Comparison of ENCODE assay signal across 14 mouse cellular contexts in genomic region chr6:38900073-38900472, GRCm38 (mm10). TPM values are rescaled to one million over a fixed set of nuclear protein-coding genes. Genes with fewer than 3 reads are reported as not detected.
A peak's percentile ranks its signal among the peaks of the same experiment; 100 is the strongest.
DNase-seq lines count a peak whose midpoint lies in the region; ATAC-seq lines count a peak whose summit lies in the region.
"Had no signal": no experiment of that assay in that cellular context is flagged by ENCODE, and none has a peak within 500 bp of the region (broad histone marks: within the 10 kb centered on the region; RNA-seq: fewer than 3 reads in every experiment).

No protein-coding gene starts in this region.

- H3K4me2 ChIP-seq in kidney, embryonic 15.5 days, result no peak overlapping the region
- peak overlapping the region; percentile 70 for H3K4me2 ChIP-seq in liver, embryonic 12.5 days
- H3K4me2 ChIP-seq: hindbrain, embryonic 14.5 days; midbrain, embryonic 12.5 days had no signal

- no peaks in the 10 kb centered on the region for H3K27me3 ChIP-seq in kidney, embryonic 15.5 days
- no peaks in the 10 kb centered on the region for H3K27me3 ChIP-seq in liver, embryonic 12.5 days (replicated peaks)
- H3K27me3 ChIP-seq in embryonic facial prominence, embryonic 10.5 days (replicated peaks; ENCODE audit: low read depth, poor library complexity, severe bottlenecking), result no peaks in the 10 kb centered on the region
- H3K27me3 ChIP-seq: midbrain, embryonic 12.5 days had no signal

- H3K36me3 ChIP-seq in kidney, embryonic 15.5 days, result no peaks in the 10 kb centered on the region
- H3K36me3 ChIP-seq in liver, embryonic 12.5 days, result no peaks in the 10 kb centered on the region
- H3K36me3 ChIP-seq in embryonic facial prominence, embryonic 10.5 days (replicated peaks), result no peaks in the 10 kb centered on the region
- H3K36me3 ChIP-seq: midbrain, embryonic 12.5 days had no signal

- peak; percentile 52; the same call in 1 of the 2 replicates for ATAC-seq in kidney, embryonic 15.5 days (replicated peaks; ENCODE audit: low FRiP score)
- peak; percentile 92 for ATAC-seq in common myeloid progenitor, adult 5-6 weeks (replicated peaks; ENCODE audit: low read depth, poor library complexity, severe bottlenecking)
- peak; percentile 86 for ATAC-seq in liver, embryonic 12.5 days
- peak; percentile 74; the same call in 1 of the 2 replicates for ATAC-seq in neutrophil, adult 5-6 weeks (ENCODE audit: extremely low read depth, insufficient number of reproducible peaks, low FRiP score, poor library complexity, severe bottlenecking)

- no peaks in the 10 kb centered on the region for H3K9me3 ChIP-seq in kidney, embryonic 15.5 days (replicated peaks)
- H3K9me3 ChIP-seq in liver, embryonic 12.5 days (replicated peaks), result no peaks in the 10 kb centered on the region
- no peaks in the 10 kb centered on the region for H3K9me3 ChIP-seq in embryonic facial prominence, embryonic 10.5 days
- H3K9me3 ChIP-seq: midbrain, embryonic 12.5 days had no signal

- DNase-seq in kidney, adult 9 months, result no peak
- no peak for DNase-seq in embryonic facial prominence, embryonic 10.5 days (ENCODE audit: low spot score)
- no peak for DNase-seq in yolk sac, embryonic 10.5 days (ENCODE audit: low spot score)
- no peak for DNase-seq in cerebellum, postnatal 4 days (ENCODE audit: low spot score in 2 of 2)
- DNase-seq: adrenal gland, adult 2 months; cerebellum, adult 2 months; layer of hippocampus, postnatal 36 days had no signal

- H3K9ac ChIP-seq in kidney, embryonic 15.5 days, result no peak overlapping the region
- peak overlapping the region; percentile 68 for H3K9ac ChIP-seq in liver, embryonic 12.5 days
- H3K9ac ChIP-seq: hindbrain, embryonic 14.5 days; midbrain, embryonic 12.5 days had no signal

- H3K27ac ChIP-seq in kidney, embryonic 15.5 days, result no peak overlapping the region
- peak overlapping the region; percentile 97 for H3K27ac ChIP-seq in liver, embryonic 12.5 days
- no peak overlapping the region for H3K27ac ChIP-seq in embryonic facial prominence, embryonic 10.5 days (replicated peaks)
- H3K27ac ChIP-seq: hindbrain, embryonic 14.5 days; kidney, postnatal 0 days; midbrain, embryonic 12.5 days had no signal

- no peak overlapping the region for H3K4me3 ChIP-seq in kidney, embryonic 15.5 days (replicated peaks)
- peak overlapping the region; percentile 37 for H3K4me3 ChIP-seq in liver, embryonic 12.5 days
- H3K4me3 ChIP-seq in embryonic facial prominence, embryonic 10.5 days, result no peak overlapping the region
- H3K4me3 ChIP-seq: midbrain, embryonic 12.5 days had no signal

- WGBS in kidney, embryonic 15.5 days, result 93% methylated on average over 4 of the region's 4 CpGs
- 18% methylated on average over 4 of the region's 4 CpGs for WGBS in liver, embryonic 12.5 days (ENCODE audit: insufficient replicate concordance)
- WGBS in embryonic facial prominence, embryonic 10.5 days, result 92% methylated on average over 4 of the region's 4 CpGs

- 0 out of 2 replicates have a peak, but pooled peaks cover 10% of the 10 kb centered on the region for H3K4me1 ChIP-seq in kidney, embryonic 15.5 days
- peaks cover 88% of the 10 kb centered on the region for H3K4me1 ChIP-seq in liver, embryonic 12.5 days
- peaks cover 11% of the 10 kb centered on the region for H3K4me1 ChIP-seq in embryonic facial prominence, embryonic 10.5 days

RNA-seq across cellular contexts. Expression of gene Hipk2, which starts 24.1 kb away (rescaled TPM):
- polyA plus RNA-seq in kidney, embryonic 15.5 days (2015; fragmentation: Nextera tagmentation; extraction: Ambion mirVana), result 28.6 and 30.8 TPM in 2 replicates
- total RNA-seq in common myeloid progenitor, adult 5-6 weeks (2017), result 10.3 and 16.4 TPM in 2 replicates
- 26.8 and 28.9 TPM in 2 replicates for polyA plus RNA-seq in liver, embryonic 12.5 days (2016; fragmentation: Nextera tagmentation; extraction: Ambion mirVana)
- total RNA-seq in neutrophil, adult 5-6 weeks (2017), result 12.3 and 17.6 TPM in 2 replicates
- 24.5 and 26.1 TPM in 2 replicates for polyA plus RNA-seq in embryonic facial prominence, embryonic 10.5 days (2016; fragmentation: Nextera tagmentation; extraction: Ambion mirVana)

RNA-seq across cellular contexts. Expression of gene Tbxas1, which starts 24.9 kb away (rescaled TPM):
- 5.3 and 6.4 TPM in 2 replicates for polyA plus RNA-seq in kidney, embryonic 15.5 days (2015; fragmentation: Nextera tagmentation; extraction: Ambion mirVana)
- total RNA-seq in common myeloid progenitor, adult 5-6 weeks (2017), result 23.1 and 33.0 TPM in 2 replicates
- 11.3 and 12.9 TPM in 2 replicates for polyA plus RNA-seq in liver, embryonic 12.5 days (2016; fragmentation: Nextera tagmentation; extraction: Ambion mirVana)
- 22.3 TPM in 2 replicates for total RNA-seq in neutrophil, adult 5-6 weeks (2017)
- polyA plus RNA-seq in embryonic facial prominence, embryonic 10.5 days (2016; fragmentation: Nextera tagmentation; extraction: Ambion mirVana), result 0.88 and 1.8 TPM in 2 replicates
